Mouse (Mus musculus): ENCODE measurements around the gene Ctxn1.
A peak's percentile ranks its signal among the peaks of the same experiment; 100 is the strongest.
"Not testable (repeated sequence)": the region's sequence is repeated elsewhere in the genome, so short reads cannot be mapped to it uniquely, and the experiment has no call there.

Ctxn1 gene

GRCm38 (mm10) chr8:4259125-4259804, at the start of gene Ctxn1:
Gene Ctxn1, minus strand, starts transcription at chr8:4259274.
- DNase-seq = peak; percentile 94

DNA sequence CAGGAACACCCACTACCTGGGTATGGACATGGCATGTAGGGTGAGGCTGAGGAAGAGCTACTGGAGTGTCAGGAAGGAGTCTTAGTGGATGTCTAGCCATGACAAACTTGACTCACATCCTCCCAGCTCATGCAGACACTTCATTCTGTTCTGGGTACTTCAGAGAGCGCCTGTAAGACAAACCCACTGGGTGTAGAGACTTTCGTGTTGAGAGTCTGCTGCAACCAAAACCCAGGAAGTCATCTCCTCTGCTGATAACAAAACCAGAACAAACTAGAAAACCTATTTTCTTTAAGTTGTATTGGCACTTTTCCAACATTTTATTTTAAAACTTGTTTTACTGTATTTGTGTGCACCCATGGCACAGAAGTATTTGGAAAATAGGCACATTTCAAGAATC, 46.8 kb upstream of the Ctxn1 start:
- DNase-seq = no peak

DNA sequence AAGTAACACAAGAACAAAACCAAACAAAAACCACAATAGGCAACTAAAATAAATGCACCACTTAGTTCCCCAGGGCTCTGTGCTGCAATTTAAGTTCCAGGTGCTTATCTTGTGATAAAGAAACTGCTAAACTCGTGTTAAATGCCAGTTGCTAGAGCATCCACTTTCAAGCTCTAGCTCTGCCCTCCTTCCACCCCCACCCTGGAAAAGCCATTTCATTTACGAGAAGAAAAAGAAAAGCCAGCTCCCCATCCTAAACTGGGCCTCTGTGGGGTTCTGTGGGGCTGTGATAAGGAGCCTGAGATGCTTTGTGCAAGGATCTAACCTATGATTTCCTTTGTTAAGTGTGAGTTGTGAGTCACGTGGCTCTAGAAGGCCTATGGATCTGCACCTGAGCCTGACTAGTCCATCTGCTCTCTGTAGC, 45.1 kb upstream of the Ctxn1 start:
- DNase-seq = no peak

DNA sequence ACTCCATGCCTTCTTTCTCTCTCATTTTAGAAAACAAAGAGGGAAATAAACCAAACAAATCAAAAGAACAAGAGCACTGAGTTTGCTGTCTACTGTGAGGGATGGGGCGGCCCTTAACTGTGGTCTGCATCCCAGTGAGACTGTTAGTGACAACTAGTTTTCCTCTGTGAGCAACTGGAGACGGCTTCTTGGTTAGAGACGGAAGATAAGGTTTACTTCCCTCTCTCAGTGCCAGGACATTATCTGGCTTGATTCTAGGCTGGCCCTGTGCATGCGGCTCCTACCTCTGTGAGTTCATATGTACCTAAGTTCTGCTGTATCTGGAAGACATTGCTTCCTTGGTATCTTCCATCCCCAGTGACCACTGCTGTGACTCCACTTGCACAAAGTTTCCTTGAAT, 38.7 kb upstream of the Ctxn1 start:
- no peak for DNase-seq

- no peak for DNase-seq
Measured at GRCm38 (mm10) chr8:4292738-4293137, 33.7 kb upstream of the Ctxn1 start.

DNA sequence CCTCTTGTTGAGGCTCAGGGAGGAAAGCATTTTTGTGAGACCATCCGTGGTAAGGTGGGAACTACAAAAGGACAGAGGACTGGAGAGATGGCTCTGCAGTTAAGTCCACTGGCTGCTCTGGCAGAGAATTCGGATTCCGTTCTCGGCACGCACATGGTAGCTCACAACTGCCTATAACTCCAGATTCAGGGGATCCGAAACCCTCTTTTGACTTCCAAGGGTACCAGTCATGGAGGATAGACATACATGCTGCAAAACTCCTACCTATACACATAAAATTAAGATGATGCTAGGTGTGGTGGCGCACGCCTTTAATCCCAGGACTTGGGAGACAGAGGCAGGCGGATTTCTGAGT, 17.0 kb upstream of the Ctxn1 start:
- DNase-seq = no peak

GRCm38 (mm10) chr8:4275275-4276110, 16.4 kb upstream of the Ctxn1 start, which contains the start of gene Timm44:
Gene Timm44, minus strand, starts transcription at chr8:4275913.
- DNase-seq = peak; percentile 96

DNA sequence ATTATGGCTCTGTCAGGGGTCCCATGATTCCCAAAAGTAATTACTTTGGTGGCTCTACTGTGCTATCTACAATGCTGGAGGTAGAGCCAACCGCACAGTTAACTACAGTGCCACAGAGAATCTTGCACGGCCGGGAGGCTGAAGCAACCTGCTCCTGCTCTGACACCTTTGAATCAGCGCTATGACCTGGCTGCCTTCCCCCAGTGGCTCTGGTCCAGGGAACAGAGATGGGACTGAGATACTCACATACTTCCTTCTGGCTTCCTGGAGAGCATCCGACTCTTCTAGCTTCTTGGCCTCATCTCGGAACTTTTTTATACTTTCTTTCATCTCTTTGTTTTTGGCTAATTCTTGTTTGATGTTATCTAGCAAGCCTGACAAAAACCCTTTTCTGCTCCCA, 10.5 kb upstream of the Ctxn1 start:
- no peak for DNase-seq

GRCm38 (mm10) chr8:4267627-4268026, 8.6 kb upstream of the Ctxn1 start:
- DNase-seq = no peak

DNA sequence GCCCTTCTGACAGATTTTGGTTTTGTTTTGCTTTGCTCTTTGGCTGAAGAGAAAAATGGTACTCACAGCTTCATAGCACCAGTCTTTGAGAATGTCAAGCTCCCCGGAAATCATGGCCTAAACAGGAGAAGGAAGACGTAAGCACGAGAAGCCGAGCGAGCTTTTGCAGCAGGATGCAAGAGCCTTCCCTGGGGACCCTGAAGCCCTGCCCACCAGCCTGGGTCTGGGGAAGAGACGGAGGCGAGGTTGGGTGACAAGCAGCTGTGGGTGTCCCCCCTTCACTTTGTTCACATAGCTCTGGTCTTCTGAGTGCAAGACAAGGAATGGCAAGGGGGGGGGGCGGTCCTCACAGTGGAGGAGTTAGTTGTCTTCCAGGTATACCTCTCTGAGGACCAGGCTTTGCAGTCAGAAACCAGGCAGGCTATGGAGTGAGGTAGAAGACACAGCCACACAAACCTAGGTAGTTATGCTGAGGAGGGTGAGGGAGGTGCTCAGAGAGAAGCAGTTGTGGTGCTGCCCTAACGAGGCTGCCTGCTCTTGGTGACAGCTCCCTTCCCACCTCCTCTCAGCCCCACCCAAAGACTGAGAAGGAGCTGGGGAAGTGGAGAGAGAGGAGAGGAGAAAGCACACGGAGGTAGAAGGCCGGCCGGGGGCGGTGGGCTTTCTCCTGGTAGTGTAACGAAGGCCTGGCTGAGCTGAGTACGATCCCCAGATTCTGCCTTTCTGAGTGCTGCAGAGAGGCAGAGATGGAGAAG, 6.3 kb upstream of the Ctxn1 start:
- no peak for DNase-seq

DNA sequence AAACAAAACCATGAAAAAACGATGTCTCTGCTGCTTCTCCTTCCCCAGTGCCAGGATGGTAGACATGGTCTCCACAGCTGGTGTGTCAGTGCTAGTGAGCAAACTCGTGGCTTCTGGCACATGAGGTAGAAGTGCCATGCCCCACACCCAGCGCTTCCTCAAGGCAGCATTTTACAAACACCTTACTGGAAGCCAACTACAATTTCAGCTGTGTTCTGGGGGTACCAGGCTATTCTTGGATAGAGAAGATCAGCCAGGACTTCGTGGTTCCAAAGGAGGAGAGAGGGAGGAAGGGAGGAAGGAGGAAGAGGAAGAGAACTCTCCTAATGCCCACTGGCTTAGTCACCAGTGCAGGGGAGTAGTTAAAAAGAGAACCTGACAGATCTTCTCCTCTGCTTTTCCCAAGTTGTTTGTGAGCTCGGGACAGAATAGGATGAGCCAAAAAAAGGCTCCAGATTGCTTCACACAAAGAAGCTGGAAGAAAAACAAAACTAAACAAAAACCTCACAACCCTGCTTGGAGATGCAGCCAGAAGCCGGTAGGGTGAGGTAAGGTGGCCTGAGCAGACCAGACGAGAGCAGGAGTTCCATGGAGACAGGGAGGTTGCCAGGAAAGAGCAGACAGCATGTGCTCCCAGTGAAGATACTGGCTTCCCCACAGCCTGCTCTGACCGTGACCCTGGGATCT, 4.2 kb upstream of the Ctxn1 start:
- no peak for DNase-seq

DNA sequence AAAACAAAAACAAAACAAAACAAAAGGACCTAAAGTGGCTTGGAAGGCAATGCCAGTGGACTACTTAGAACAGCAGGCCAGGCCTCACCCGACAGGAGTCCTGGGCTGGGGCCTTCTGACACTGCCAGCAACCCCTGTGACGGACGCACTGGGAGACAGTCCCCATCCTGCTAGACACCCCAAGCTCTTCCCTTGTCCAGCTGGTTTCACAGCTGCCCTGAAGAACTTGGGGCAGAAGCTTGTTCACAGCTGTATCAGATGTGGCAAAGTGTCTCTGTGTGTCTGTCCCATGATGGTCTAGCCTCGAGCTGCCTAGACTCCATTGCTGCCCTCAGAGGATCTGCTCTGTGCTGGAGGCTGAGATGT, 714 bp upstream of the Ctxn1 start:
- DNase-seq = no peak

GRCm38 (mm10) chr8:4258678-4259077, 396 bp downstream of the Ctxn1 start:
- DNase-seq = peak; percentile 62

- peak; percentile 80 for DNase-seq
Measured at GRCm38 (mm10) chr8:4258233-4258632, 841 bp downstream of the Ctxn1 start.

GRCm38 (mm10) chr8:4257350-4257749, 1.7 kb downstream of the Ctxn1 start:
- DNase-seq = no peak

DNA sequence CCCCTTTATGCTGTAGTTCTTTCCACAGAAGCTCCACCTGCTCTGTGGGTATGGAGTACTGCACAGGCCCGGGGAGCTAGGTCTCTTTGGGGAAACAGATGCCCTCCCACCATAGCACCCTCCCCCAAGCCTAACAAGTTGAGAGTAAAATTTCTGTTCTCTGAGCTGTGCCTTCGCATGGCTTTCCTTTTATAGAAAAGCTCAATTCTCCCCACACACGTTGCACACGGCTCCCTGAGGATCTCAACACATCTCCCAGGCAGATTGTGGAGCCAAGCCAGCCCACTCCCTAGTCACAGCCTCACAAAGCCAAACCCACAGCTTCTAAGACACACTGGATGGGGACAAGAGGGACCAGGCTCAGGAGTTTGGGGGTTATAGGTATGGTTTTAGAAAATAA, 2.2 kb downstream of the Ctxn1 start:
- peak; percentile 84 for DNase-seq

DNA sequence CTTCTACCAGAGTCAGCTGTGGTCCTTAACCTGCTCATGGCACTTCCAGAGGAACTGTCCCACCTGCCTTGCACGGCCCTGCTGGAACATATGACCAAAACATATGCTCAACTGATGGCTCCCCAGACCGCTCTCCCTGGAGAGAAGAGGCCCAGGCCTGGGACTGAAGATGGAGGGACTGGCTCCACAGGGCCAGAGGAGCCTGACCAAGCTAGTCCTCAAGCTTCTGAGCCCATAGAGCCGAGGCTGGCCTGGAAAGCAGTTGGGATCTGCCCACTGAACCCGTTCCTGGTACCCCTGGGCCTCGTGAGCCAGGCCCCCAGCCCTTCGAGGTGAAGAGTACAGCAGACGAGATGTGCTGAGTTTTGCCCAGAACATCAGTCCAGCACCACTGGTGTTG, 3.6 kb downstream of the Ctxn1 start:
- DNase-seq = not testable (repeated sequence)

DNA sequence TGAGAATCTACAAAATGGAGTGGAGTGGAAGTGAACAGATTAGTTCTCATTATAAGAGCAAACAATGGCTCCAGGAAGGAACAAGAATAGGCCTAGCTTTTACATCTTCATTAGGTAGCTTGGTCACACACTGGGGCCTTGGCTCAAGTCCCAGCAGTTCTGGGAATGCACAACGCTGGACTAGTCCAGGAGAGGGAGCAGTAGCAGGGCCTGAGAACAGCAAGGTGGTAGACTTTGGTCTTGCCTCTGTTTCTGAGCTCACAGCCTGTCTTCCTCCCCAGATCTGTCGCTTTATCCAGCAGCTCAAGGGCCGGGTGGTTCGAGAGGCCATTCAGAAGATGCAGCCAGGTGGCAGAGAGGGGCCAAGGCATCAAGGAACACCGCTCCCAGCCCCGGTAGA, 5.1 kb downstream of the Ctxn1 start:
- no peak for DNase-seq

GRCm38 (mm10) chr8:4252934-4253841, 5.9 kb downstream of the Ctxn1 start, which contains the start of gene Snapc2:
Gene Snapc2, plus strand, starts transcription at chr8:4253080.
- peak; percentile 95 for DNase-seq

- DNase-seq = no peak
Measured at GRCm38 (mm10) chr8:4252116-4252760, 6.8 kb downstream of the Ctxn1 start.

DNA sequence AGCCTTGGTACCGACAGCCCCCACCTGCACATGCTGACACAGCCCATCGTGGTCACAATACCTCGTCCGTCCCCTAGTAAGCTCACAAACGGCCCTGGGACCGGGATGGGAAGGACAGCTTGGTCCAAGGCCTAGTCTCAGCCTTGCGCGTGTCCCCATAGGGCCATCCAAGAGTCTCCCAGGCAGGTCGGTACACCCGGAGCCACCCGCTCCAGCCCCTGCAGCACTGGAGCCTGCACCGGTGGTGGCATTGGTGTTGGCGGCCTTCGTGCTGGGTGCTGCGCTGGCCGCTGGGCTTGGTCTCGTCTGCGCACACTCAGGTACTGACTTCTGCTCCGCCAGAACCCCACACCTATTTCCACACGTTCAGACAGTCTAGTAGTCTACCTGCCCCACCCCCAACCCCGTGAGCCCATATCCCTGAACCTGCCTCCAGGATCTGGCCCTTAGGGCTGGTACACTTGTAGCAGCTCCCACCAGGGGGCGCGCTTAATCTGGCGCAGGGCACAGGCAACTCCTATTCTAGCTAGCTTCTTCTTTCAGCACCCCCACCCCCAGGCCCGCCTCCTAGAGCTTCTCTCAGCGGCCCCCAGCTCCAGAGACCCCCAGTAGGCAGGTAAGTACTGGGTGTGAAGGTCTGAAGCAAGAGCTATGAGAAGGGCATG, 8.6 kb downstream of the Ctxn1 start:
- peak; percentile 85 for DNase-seq
